Mouse (Mus musculus) heart, postnatal 0 days (tissue): ENCODE results near the gene Ubtf. TPM values are rescaled to one million over a fixed set of nuclear protein-coding genes. Genes with fewer than 3 reads are reported as not detected.

ENCODE experiments used
- ATAC-seq: fragments of 200-750 bp; cut with Nextera tagmentation; 2 replicates; pipeline ENCODE4 v1.8.0; 2017; ENCODE audit warnings: low read depth, moderate number of reproducible peaks, moderate library complexity; ENCODE audit not compliant: insufficient read depth
- DNase-seq: peaks from one replicate; pipeline ENCODE4 v3.0.0-alpha.2; 2016; ENCODE audit warnings: low spot score
- H3K27ac ChIP-seq: fragments of 300-500 bp; sonication (generic); 2 replicates; pipeline ENCODE4 v1.5.1; 2014; ENCODE audit warnings: low read depth, mild to moderate bottlenecking
- H3K27me3 ChIP-seq: fragments of 300-500 bp; sonication (generic); 2 replicates; pipeline ENCODE4 v1.6.1; 2014; ENCODE audit warnings: low read length, mixed read lengths; ENCODE audit not compliant: control insufficient read depth, insufficient read depth
- H3K36me3 ChIP-seq: fragments of 300-500 bp; sonication (generic); replicated peaks from 2 replicates; pipeline ENCODE4 v1.6.1; 2014; ENCODE audit warnings: low read length, mixed read lengths; ENCODE audit not compliant: control insufficient read depth, insufficient read depth
- H3K4me1 ChIP-seq: fragments of 300-500 bp; sonication (generic); 2 replicates; pipeline ENCODE4 v1.6.1; 2014; ENCODE audit warnings: antibody characterized with exemption; ENCODE audit not compliant: control insufficient read depth, insufficient read depth
- H3K4me2 ChIP-seq: fragments of 300-500 bp; sonication (generic); 2 replicates; pipeline ENCODE4 v1.6.1; 2014; ENCODE audit warnings: low read depth, mild to moderate bottlenecking, low read length, moderate library complexity
- H3K4me3 ChIP-seq: fragments of 300-500 bp; sonication (generic); 2 replicates; pipeline ENCODE4 v1.5.1; 2014; ENCODE audit warnings: low read depth, low read length
- H3K9ac ChIP-seq: fragments of 300-500 bp; sonication (generic); replicated peaks from 2 replicates; pipeline ENCODE4 v1.6.1; 2014; ENCODE audit warnings: low read depth, low read length, mixed read lengths
- H3K9me3 ChIP-seq: fragments of 300-500 bp; sonication (generic); replicated peaks from 2 replicates; pipeline ENCODE4 v1.6.1; 2016; ENCODE audit warnings: low read length; ENCODE audit not compliant: control insufficient read depth
- CTCF ChIP-seq: IDR thresholded peaks from 2 replicates; pipeline ENCODE4 v1.5.1; 2016; ENCODE audit warnings: antibody characterized with exemption, control low read depth, low read depth
- EP300 ChIP-seq: IDR thresholded peaks from 2 replicates; pipeline ENCODE4 v1.6.1; 2016; ENCODE audit warnings: antibody characterized with exemption, low read depth
- WGBS: fragments of 180-500 bp; shearing (Covaris S2); extraction: QIAGEN DNeasy Blood & Tissue Kit; methylation state at CpG from one replicate; pipeline ENCODE4 v1.1.7; 2014; 5-methylcytosine and 5-hydroxymethylcytosine counted together
- polyA plus RNA-seq: library from polyadenylated mRNA; unstranded; fragments of >200 nt; fragmentation: Nextera tagmentation; extraction: Ambion mirVana; gene quantifications from 2 replicates; pipeline ENCODE4 v1.2.1, GENCODE M21; 2015
- total RNA-seq: library from RNA; depleted of rRNA; stranded (reverse); fragments of >200 nt; gene quantifications from 2 replicates; pipeline ENCODE4 v1.2.3, GENCODE M21; 2014; ENCODE audit warnings: low replicate concordance

The Ubtf gene
- total and polyA plus RNA-seq, 2 experiments from 2014 or later: 34.5 to 42.5 TPM

DNA sequence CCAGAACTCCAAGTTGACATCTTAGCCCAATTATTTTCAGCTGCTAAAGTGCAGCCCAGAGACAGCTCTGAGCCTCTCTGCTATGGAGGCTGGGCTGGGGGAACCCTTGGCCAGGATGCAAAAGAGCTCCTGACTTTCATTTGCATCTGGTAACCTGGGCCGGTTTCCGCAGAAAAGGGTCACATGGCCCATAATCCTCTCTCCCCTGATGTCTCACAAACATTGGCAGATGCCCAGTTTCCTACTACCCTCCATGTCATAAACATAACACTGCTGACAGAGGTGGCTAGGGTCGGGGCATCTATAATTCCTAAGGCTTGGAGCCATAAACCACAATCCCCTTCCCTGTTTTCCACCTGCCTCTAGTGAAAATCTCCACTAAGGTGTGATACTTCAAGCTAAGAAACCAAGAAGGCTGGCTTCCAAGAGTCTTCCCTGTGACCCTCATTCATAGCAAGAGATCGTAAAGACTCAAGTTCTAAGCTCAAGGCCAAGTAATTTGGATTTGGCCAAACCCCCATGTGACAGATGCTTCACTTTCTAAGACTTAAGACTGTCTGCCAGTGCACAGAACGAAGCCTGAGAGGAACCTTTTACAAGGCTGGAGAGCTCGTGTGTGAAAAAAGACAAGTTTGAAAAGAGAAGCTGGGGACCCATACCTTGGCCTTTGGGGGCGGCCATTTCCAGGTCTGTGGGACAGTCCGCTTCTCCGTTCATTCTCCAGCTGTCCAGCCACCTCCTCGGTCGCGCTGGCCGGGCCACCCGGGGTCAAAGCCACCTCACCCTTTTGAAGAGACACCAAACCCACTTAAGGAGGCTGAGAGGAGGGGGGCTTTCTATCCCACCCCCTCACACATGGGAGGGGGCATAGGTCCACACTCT is 3.6 kb downstream of the Ubtf start:
- H3K4me1 ChIP-seq: peaks cover 5% of the 10 kb centered on the region; the same call in 1 of the 2 replicates
- H3K36me3 ChIP-seq: peaks cover 35% of the 10 kb centered on the region
- no peaks in the 10 kb centered on the region for H3K27me3 ChIP-seq
- peak overlapping the region; percentile 90 for H3K4me3 ChIP-seq
- H3K27ac ChIP-seq: peak overlapping the region; percentile 98
- DNase-seq (no peak), ATAC-seq (no peak)
- 16% methylated on average over 14 of the region's 14 CpGs for WGBS
- peak overlapping the region; percentile 97 for H3K9ac ChIP-seq
- H3K4me2 ChIP-seq: peak overlapping the region; percentile 84
- TF ChIP-seq EP300 (no peak), CTCF (no peak)
- H3K9me3 ChIP-seq: no peaks in the 10 kb centered on the region

- peaks cover 5% of the 10 kb centered on the region; the same call in 1 of the 2 replicates for H3K4me1 ChIP-seq
- WGBS: 88% methylated on average over 12 of the region's 12 CpGs
- no peaks in the 10 kb centered on the region for H3K27me3 ChIP-seq
- ATAC-seq: no peak
- H3K4me3 ChIP-seq: no peak overlapping the region
- H3K27ac ChIP-seq: no peak overlapping the region
- TF ChIP-seq CTCF: no peak
- no peak for TF ChIP-seq EP300
- peaks cover 40% of the 10 kb centered on the region for H3K36me3 ChIP-seq
- DNase-seq: no peak
- no peak overlapping the region for H3K9ac ChIP-seq
- H3K4me2 ChIP-seq: no peak overlapping the region
- H3K9me3 ChIP-seq: no peaks in the 10 kb centered on the region
Observed at GRCm38 (mm10) chr11:102314321-102314720, 5.2 kb downstream of the Ubtf start.

DNA sequence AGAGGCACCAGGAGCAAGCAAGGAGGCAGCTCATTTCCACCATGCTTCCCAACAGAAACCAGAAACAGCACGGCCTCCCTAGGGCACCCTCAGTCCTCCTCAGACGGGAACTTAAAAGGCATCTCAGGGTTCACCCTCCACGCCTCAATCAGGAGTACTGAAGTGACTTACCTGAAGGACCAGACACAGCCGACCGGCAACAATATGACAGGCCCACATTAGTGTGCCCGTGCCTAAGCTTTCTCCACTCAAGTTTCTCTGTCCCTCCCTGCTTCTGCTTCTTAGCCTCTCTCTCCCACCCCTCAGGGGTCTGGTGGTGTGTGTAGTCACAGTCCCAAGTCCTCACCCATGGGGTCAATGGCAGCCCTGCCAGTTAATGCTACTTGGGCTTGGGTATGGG is 7.0 kb downstream of the Ubtf start:
- H3K27ac ChIP-seq: no peak overlapping the region
- H3K4me3 ChIP-seq: no peak overlapping the region
- no peaks in the 10 kb centered on the region for H3K27me3 ChIP-seq
- no peak for DNase-seq
- H3K4me1 ChIP-seq: peaks cover 5% of the 10 kb centered on the region; the same call in 1 of the 2 replicates
- ATAC-seq: no peak
- H3K9ac ChIP-seq: no peak overlapping the region
- H3K9me3 ChIP-seq: no peaks in the 10 kb centered on the region
- peaks cover 47% of the 10 kb centered on the region for H3K36me3 ChIP-seq
- 87% methylated on average over 6 of the region's 6 CpGs for WGBS
- TF ChIP-seq EP300 (no peak), CTCF (no peak)
- H3K4me2 ChIP-seq: no peak overlapping the region

- no peak overlapping the region for H3K9ac ChIP-seq
- H3K27ac ChIP-seq: no peak overlapping the region
- peaks cover 53% of the 10 kb centered on the region for H3K36me3 ChIP-seq
Observed at GRCm38 (mm10) chr11:102311966-102312365, 7.6 kb downstream of the Ubtf start.

DNA sequence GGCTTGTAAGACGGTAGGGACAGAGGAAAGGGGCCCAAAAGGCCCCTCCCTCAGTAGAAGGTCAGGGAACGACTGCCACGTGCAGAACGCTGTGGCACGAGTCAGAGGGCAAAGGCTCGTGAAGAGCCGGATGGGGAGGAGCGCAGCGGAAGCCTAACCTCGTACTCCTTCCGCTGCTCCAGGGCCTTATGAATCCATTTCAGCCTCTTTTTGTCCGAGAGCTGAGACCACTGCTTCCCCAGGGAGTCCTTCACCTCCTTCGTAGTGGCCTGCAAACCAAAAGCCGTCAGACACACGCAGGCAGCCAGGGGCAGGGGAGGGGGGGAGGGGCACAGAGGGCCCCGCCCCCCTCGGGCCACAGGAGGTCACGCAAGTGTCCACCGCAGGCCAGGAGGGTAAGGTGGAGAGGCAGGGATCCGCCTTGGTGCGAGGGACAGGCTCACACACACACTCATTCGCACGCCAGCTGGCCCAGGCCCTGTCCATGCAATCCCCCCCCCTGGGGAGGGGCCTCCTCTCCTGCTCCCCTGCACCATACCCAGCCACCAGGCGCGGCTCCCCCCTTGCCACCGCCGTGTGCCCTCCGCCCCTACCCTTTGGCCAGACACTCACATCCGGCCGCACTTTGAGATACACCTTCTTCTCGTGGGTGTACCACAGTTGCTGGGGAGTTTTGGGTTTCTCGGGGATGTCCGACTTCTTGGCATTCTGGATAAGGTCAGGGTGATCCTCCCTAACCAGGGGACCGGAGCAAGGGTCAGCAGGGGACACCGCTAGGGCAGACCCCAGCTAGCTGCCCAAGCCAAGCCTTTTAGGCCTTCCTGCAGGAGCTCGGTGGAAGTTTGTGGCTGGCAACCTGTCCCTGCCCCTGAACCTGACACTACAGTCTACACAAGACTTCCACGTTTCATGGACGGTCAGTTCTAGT is 8.5 kb downstream of the Ubtf start:
- ATAC-seq (no peak), DNase-seq (no peak)
- Histone ChIP-seq H3K36me3 (peaks cover 63% of the 10 kb centered on the region), H3K27me3 (no peaks in the 10 kb centered on the region), H3K4me3 (no peak overlapping the region), H3K27ac (no peak overlapping the region), H3K4me2 (no peak overlapping the region), H3K9me3 (no peaks in the 10 kb centered on the region), H3K4me1 (0 out of 2 replicates have a peak, but pooled peaks cover under 1% of the 10 kb centered on the region), H3K9ac (no peak overlapping the region)
- TF ChIP-seq CTCF: no peak
- TF ChIP-seq EP300: no peak
- 55% methylated on average over 38 of the region's 38 CpGs for WGBS

More at GRCm38 (mm10) chr11:102311966-102312365, 7.6 kb downstream of the Ubtf start:
- no peaks in the 10 kb centered on the region for H3K9me3 ChIP-seq
- no peaks in the 10 kb centered on the region for H3K27me3 ChIP-seq
- DNase-seq (no peak), ATAC-seq (no peak)
- no peak overlapping the region for H3K4me3 ChIP-seq
- TF ChIP-seq CTCF (no peak), EP300 (no peak)
- no peak overlapping the region for H3K4me2 ChIP-seq
- 87% methylated on average over 4 of the region's 4 CpGs for WGBS
- peaks cover 5% of the 10 kb centered on the region; the same call in 1 of the 2 replicates for H3K4me1 ChIP-seq
